Mouse (Mus musculus) stomach, postnatal 0 days (tissue): Measurements from ENCODE around the gene Srd5a1.

Experiments used
- CTCF ChIP-seq: IDR thresholded peaks from 2 replicates; pipeline ENCODE4 v1.5.1; 2016; ENCODE audit warnings: antibody characterized with exemption, low read depth, mild to moderate bottlenecking, moderate library complexity
- EP300 ChIP-seq: optimal IDR thresholded peaks from 2 replicates; pipeline ENCODE3; 2016; ENCODE audit warnings: antibody characterized with exemption

DNA sequence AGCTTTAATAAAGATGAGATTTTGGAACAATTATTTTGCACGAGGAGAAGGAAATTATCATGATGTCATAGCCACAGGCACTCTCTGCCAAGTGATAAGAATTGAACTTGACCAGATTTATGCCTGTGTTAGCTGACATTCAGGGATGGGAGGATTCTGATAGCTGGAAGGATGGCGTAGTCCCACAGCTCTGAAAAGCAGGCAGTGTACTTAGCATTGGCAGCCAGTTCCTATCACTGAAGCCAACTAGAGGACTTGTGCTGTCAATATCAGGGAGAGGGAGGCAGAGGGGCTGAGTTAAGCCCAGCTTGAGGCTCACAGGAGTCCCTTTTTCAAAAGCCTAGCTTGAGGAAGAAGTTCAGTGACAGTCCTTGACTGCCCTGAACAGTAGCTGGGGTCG, 13.3 kb upstream of the Srd5a1 start:
- no peak for TF ChIP-seq CTCF
- TF ChIP-seq EP300 = no peak
